8 mouse cellular contexts compared by ENCODE assay signal in genomic region chr1:64690213-64691013, GRCm38 (mm10). TPM values are rescaled to one million over a fixed set of nuclear protein-coding genes. Genes with fewer than 3 reads are reported as not detected.
DNase-seq lines count a peak whose midpoint lies in the region; ATAC-seq lines count a peak whose summit lies in the region.

Gene Ccnyl1, plus strand, starts transcription at chr1:64690455.

- peak within 1 kb of the TSS; percentile 90 for H3K4me3 ChIP-seq in brown adipose tissue, adult 24 weeks (ENCODE audit: insufficient read depth, low read depth, low read length)
- peak within 1 kb of the TSS; percentile 97 for H3K4me3 ChIP-seq in heart, embryonic 13.5 days
- H3K4me3 ChIP-seq in liver, embryonic 12.5 days: peak within 1 kb of the TSS; percentile 87
- H3K4me3 ChIP-seq in stomach, embryonic 15.5 days (replicated peaks): peak within 1 kb of the TSS; percentile 93

- H3K27ac ChIP-seq in brown adipose tissue, adult 24 weeks (replicated peaks; ENCODE audit: low read depth, low read length): peak within 1 kb of the TSS; percentile 71
- peak within 1 kb of the TSS; percentile 82 for H3K27ac ChIP-seq in heart, embryonic 13.5 days (replicated peaks)
- H3K27ac ChIP-seq in liver, embryonic 12.5 days: peak within 1 kb of the TSS; percentile 86
- H3K27ac ChIP-seq in stomach, embryonic 15.5 days: peak within 1 kb of the TSS; percentile 77

- ATAC-seq in heart, embryonic 13.5 days (ENCODE audit: extremely low read depth, insufficient number of reproducible peaks, low FRiP score, low TSS enrichment): peak; percentile 98
- ATAC-seq in liver, embryonic 12.5 days: peak; percentile 98
- peak; percentile 99 for ATAC-seq in stomach, embryonic 15.5 days (ENCODE audit: insufficient read depth, low FRiP score, low read depth)

- under 1% methylated on average over 68 of the region's 71 CpGs for WGBS in heart, embryonic 13.5 days
- under 1% methylated on average over 69 of the region's 71 CpGs for WGBS in liver, embryonic 12.5 days (ENCODE audit: insufficient replicate concordance)
- under 1% methylated on average over 71 of the region's 71 CpGs for WGBS in stomach, embryonic 15.5 days

- H3K9me3 ChIP-seq in heart, embryonic 13.5 days: no peaks in the 10 kb centered on the region
- H3K9me3 ChIP-seq in liver, embryonic 12.5 days (replicated peaks): no peaks in the 10 kb centered on the region
- H3K9me3 ChIP-seq in stomach, embryonic 15.5 days: no peaks in the 10 kb centered on the region

- H3K36me3 ChIP-seq in heart, embryonic 13.5 days: no peaks in the 10 kb centered on the region
- H3K36me3 ChIP-seq in liver, embryonic 12.5 days: no peaks in the 10 kb centered on the region
- H3K36me3 ChIP-seq in stomach, embryonic 15.5 days: no peaks in the 10 kb centered on the region

- DNase-seq in CD4-positive, CD25-positive, alpha-beta regulatory T cell, adult 2 months (ENCODE audit: low read depth, low spot score): peak; percentile 99
- peak; percentile 75 for DNase-seq in fat pad, adult 2 months (ENCODE audit: extremely low read depth, low read depth, low spot score)
- DNase-seq in kidney, postnatal 10 days: peak; percentile 99
- DNase-seq in natural killer cell, adult 2 months (ENCODE audit: low spot score in 2 of 2): peak; percentile 98 to 99

- peak within 1 kb of the TSS; percentile 92 for H3K4me2 ChIP-seq in heart, embryonic 13.5 days
- H3K4me2 ChIP-seq in liver, embryonic 12.5 days: peak within 1 kb of the TSS; percentile 94
- H3K4me2 ChIP-seq in stomach, embryonic 15.5 days: peak within 1 kb of the TSS; percentile 86

- H3K4me1 ChIP-seq in brown adipose tissue, adult 24 weeks (ENCODE audit: control insufficient read depth, insufficient read depth, insufficient read length, low read length): peaks cover 4% of the 10 kb centered on the region; the same call in 1 of the 2 replicates
- peaks cover 33% of the 10 kb centered on the region for H3K4me1 ChIP-seq in heart, embryonic 13.5 days
- H3K4me1 ChIP-seq in liver, embryonic 12.5 days: peaks cover 37% of the 10 kb centered on the region
- H3K4me1 ChIP-seq in stomach, embryonic 15.5 days: 0 out of 2 replicates have a peak, but pooled peaks cover 3% of the 10 kb centered on the region

- no peaks in the 10 kb centered on the region for H3K27me3 ChIP-seq in heart, embryonic 13.5 days (replicated peaks)
- no peaks in the 10 kb centered on the region for H3K27me3 ChIP-seq in liver, embryonic 12.5 days (replicated peaks)
- no peaks in the 10 kb centered on the region for H3K27me3 ChIP-seq in stomach, embryonic 15.5 days (replicated peaks)

- H3K9ac ChIP-seq in heart, embryonic 13.5 days: peak within 1 kb of the TSS; percentile 95
- H3K9ac ChIP-seq in liver, embryonic 12.5 days: peak within 1 kb of the TSS; percentile 91
- H3K9ac ChIP-seq in stomach, embryonic 15.5 days: peak within 1 kb of the TSS; percentile 78

RNA-seq across cellular contexts. Expression of gene Ccnyl1, which starts in this region (rescaled TPM):
- 10.1 and 10.9 TPM in 2 replicates for polyA plus RNA-seq in brown adipose tissue, adult 24 weeks (2012; ENCODE audit: insufficient read depth, insufficient read length, missing spikeins)
- 2.9 and 3.9 TPM in 2 replicates for polyA plus RNA-seq in heart, embryonic 13.5 days (2015; fragmentation: Nextera tagmentation; extraction: Ambion mirVana)
- 1.6 and 2.3 TPM in 2 replicates for polyA plus RNA-seq in liver, embryonic 12.5 days (2016; fragmentation: Nextera tagmentation; extraction: Ambion mirVana)
- polyA plus RNA-seq in stomach, embryonic 15.5 days (2015; fragmentation: Nextera tagmentation; extraction: Ambion mirVana): 4.5 and 5.2 TPM in 2 replicates

Comparison
In these comparisons a context has a peak if more than half of its experiments do, and no peak if none do; other contexts are left out.
1. Peak in every context shown above with its lines: DNase-seq, ATAC-seq, H3K4me3 ChIP-seq and H3K27ac ChIP-seq.